Mouse (Mus musculus): ENCODE measurements at regions not wholly inside any gene's neighbourhood (a gene's known extent, or its start where the extent isn't known, plus 50 kb on each side); places are given as distances from the start of the nearest gene placed in this dataset.

GRCm38 (mm10) chr19:54820587-54820986, 306.5 kb downstream of the Gpam start:
- DNase-seq (ENCODE audit: extremely low spot score in 1 of 2, low spot score in 2 of 2) = no peak
- intact Hi-C loops (cut with DNase I) = no loop called here

GRCm38 (mm10) chr19:54801123-54801742, 325.8 kb downstream of the Gpam start:
- intact Hi-C loops (cut with DNase I) = no loop called here
- no peak for DNase-seq (ENCODE audit: extremely low spot score in 1 of 2, low spot score in 2 of 2)

GRCm38 (mm10) chr19:54787171-54787570, 339.9 kb downstream of the Gpam start:
- intact Hi-C loops (cut with DNase I) = no loop called here
- no peak for DNase-seq (ENCODE audit: extremely low spot score in 1 of 2, low spot score in 2 of 2)

GRCm38 (mm10) chr19:54783729-54784128, 343.3 kb downstream of the Gpam start:
- intact Hi-C loops (cut with DNase I) = no loop called here
- no peak for DNase-seq (ENCODE audit: extremely low spot score in 1 of 2, low spot score in 2 of 2)

- intact Hi-C loops (cut with DNase I) = no loop called here
- no peak for DNase-seq (ENCODE audit: extremely low spot score in 1 of 2, low spot score in 2 of 2)
Measured at GRCm38 (mm10) chr19:54757761-54758160, 369.3 kb downstream of the Gpam start.

GRCm38 (mm10) chr19:54756681-54757257, 370.3 kb downstream of the Gpam start:
- intact Hi-C loops (cut with DNase I) = no loop called here
- peak; percentile 45 to 71 for DNase-seq (ENCODE audit: extremely low spot score in 1 of 2, low spot score in 2 of 2)

GRCm38 (mm10) chr19:54755451-54755850, 371.6 kb downstream of the Gpam start:
- intact Hi-C loops (cut with DNase I) = no loop called here
- DNase-seq (ENCODE audit: extremely low spot score in 1 of 2, low spot score in 2 of 2) = no peak

- intact Hi-C loops (cut with DNase I) = no loop called here
- no peak for DNase-seq (ENCODE audit: extremely low spot score in 1 of 2, low spot score in 2 of 2)
Measured at GRCm38 (mm10) chr19:54733938-54734337, 393.1 kb downstream of the Gpam start.

GRCm38 (mm10) chr19:54731749-54732148, 395.3 kb downstream of the Gpam start:
- intact Hi-C loops (cut with DNase I) = no loop called here
- no peak for DNase-seq (ENCODE audit: extremely low spot score in 1 of 2, low spot score in 2 of 2)

GRCm38 (mm10) chr19:54731315-54731714, 395.7 kb downstream of the Gpam start:
- DNase-seq (ENCODE audit: extremely low spot score in 1 of 2, low spot score in 2 of 2) = no peak
- intact Hi-C loops (cut with DNase I) = no loop called here

- intact Hi-C loops (cut with DNase I) = no loop called here
- no peak for DNase-seq (ENCODE audit: extremely low spot score in 1 of 2, low spot score in 2 of 2)
Measured at GRCm38 (mm10) chr19:54730801-54731200, 396.2 kb downstream of the Gpam start.

GRCm38 (mm10) chr19:54730296-54730695, 396.7 kb downstream of the Gpam start:
- intact Hi-C loops (cut with DNase I) = no loop called here

GRCm38 (mm10) chr19:54722091-54722490, 404.9 kb downstream of the Gpam start:
- no peak for DNase-seq (ENCODE audit: extremely low spot score in 1 of 2, low spot score in 2 of 2)
- intact Hi-C loops (cut with DNase I) = no loop called here

More at GRCm38 (mm10) chr19:54730296-54730695, 396.7 kb downstream of the Gpam start:
- DNase-seq (ENCODE audit: extremely low spot score in 1 of 2, low spot score in 2 of 2) = no peak

- no peak for DNase-seq (ENCODE audit: extremely low spot score in 1 of 2, low spot score in 2 of 2)
- intact Hi-C loops (cut with DNase I) = no loop called here
Measured at GRCm38 (mm10) chr19:54697411-54697810, 429.6 kb downstream of the Gpam start.

- DNase-seq (ENCODE audit: extremely low spot score in 1 of 2, low spot score in 2 of 2) = no peak
- intact Hi-C loops (cut with DNase I) = no loop called here
Measured at GRCm38 (mm10) chr19:54693714-54694113, 433.3 kb downstream of the Gpam start.

GRCm38 (mm10) chr19:54693094-54693493, 433.9 kb downstream of the Gpam start:
- intact Hi-C loops (cut with DNase I) = no loop called here
- DNase-seq (ENCODE audit: extremely low spot score in 1 of 2, low spot score in 2 of 2) = no peak

GRCm38 (mm10) chr19:54691861-54692260, 435.2 kb downstream of the Gpam start:
- intact Hi-C loops (cut with DNase I) = no loop called here

GRCm38 (mm10) chr19:54688630-54689029, 438.4 kb downstream of the Gpam start:
- DNase-seq (ENCODE audit: extremely low spot score in 1 of 2, low spot score in 2 of 2) = no peak
- intact Hi-C loops (cut with DNase I) = no loop called here

More at GRCm38 (mm10) chr19:54691861-54692260, 435.2 kb downstream of the Gpam start:
- DNase-seq (ENCODE audit: extremely low spot score in 1 of 2, low spot score in 2 of 2) = no peak

GRCm38 (mm10) chr19:54685147-54685546, 441.9 kb downstream of the Gpam start:
- intact Hi-C loops (cut with DNase I) = no loop called here
- DNase-seq (ENCODE audit: extremely low spot score in 1 of 2, low spot score in 2 of 2) = no peak

Data from left cerebral cortex, postnatal 10 days (tissue).